12 mouse cellular contexts compared by ENCODE assay signal in genomic region chr2:127314467-127315154, GRCm38 (mm10). TPM values are rescaled to one million over a fixed set of nuclear protein-coding genes. Genes with fewer than 3 reads are reported as not detected.
DNase-seq lines count a peak whose midpoint lies in the region; ATAC-seq and TF ChIP-seq lines count a peak whose summit lies in the region.
"Had no signal": no experiment of that assay in that cellular context is flagged by ENCODE, and none has a peak within 500 bp of the region (broad histone marks: within the 10 kb centered on the region; RNA-seq: fewer than 3 reads in every experiment).

No protein-coding gene starts in this region.

- H3K9me3 ChIP-seq in intestine, embryonic 15.5 days: no peaks in the 10 kb centered on the region
- H3K9me3 ChIP-seq in intestine, postnatal 0 days (ENCODE audit: control insufficient read depth): no peaks in the 10 kb centered on the region

- no peaks in the 10 kb centered on the region for H3K36me3 ChIP-seq in intestine, embryonic 15.5 days
- no peaks in the 10 kb centered on the region for H3K36me3 ChIP-seq in intestine, postnatal 0 days (ENCODE audit: control insufficient read depth, insufficient read depth)
- H3K36me3 ChIP-seq in splenic B cell, adult 2 months (ENCODE audit: control insufficient read depth, insufficient read depth, low read length, poor library complexity, severe bottlenecking): no peaks in the 10 kb centered on the region

- no peak for TF ChIP-seq CTCF in intestine, postnatal 0 days (IDR thresholded peaks at IDR 0.05; ENCODE audit: low read depth)

- ATAC-seq in intestine, embryonic 15.5 days: no peak
- no peak for ATAC-seq in intestine, postnatal 0 days
- peak; percentile 71 for ATAC-seq in granulocyte monocyte progenitor cell, adult 5-6 weeks (replicated peaks; ENCODE audit: poor library complexity, severe bottlenecking)

- no peak overlapping the region for H3K4me3 ChIP-seq in intestine, embryonic 15.5 days (replicated peaks)
- H3K4me3 ChIP-seq in intestine, postnatal 0 days (ENCODE audit: low read depth, low read length): no peak overlapping the region

- 71% methylated on average over 6 of the region's 6 CpGs for WGBS in intestine, embryonic 15.5 days
- WGBS in intestine, postnatal 0 days: 69% methylated on average over 6 of the region's 6 CpGs

- H3K27me3 ChIP-seq in intestine, embryonic 15.5 days (replicated peaks): no peaks in the 10 kb centered on the region
- H3K27me3 ChIP-seq in intestine, postnatal 0 days (replicated peaks; ENCODE audit: control insufficient read depth, insufficient read depth, low read length): no peaks in the 10 kb centered on the region
- no peaks in the 10 kb centered on the region for H3K27me3 ChIP-seq in splenic B cell, adult 2 months (ENCODE audit: control insufficient read depth, insufficient read depth, low read length, poor library complexity, severe bottlenecking)

- peak overlapping the region; percentile 19; the same call in 1 of the 2 replicates for H3K27ac ChIP-seq in intestine, embryonic 15.5 days
- no peak overlapping the region for H3K27ac ChIP-seq in intestine, postnatal 0 days (ENCODE audit: low read depth, low read length)
- H3K27ac ChIP-seq: macrophage had no signal

- H3K4me1 ChIP-seq in intestine, embryonic 15.5 days (replicated peaks): no peaks in the 10 kb centered on the region
- no peaks in the 10 kb centered on the region for H3K4me1 ChIP-seq in intestine, postnatal 0 days (replicated peaks; ENCODE audit: control insufficient read depth, insufficient read depth, low read length)

- peak; percentile 20 for DNase-seq in lung, postnatal 10 days
- DNase-seq in splenic B cell, adult 2 months (ENCODE audit: low read depth, low spot score): peak; percentile 92
- DNase-seq in left cerebral cortex, adult 9 months (ENCODE audit: low spot score in 2 of 2): no peak
- no peak for DNase-seq in right cerebral cortex, postnatal 25 days
- no peak for DNase-seq in yolk sac, embryonic 10.5 days (ENCODE audit: low spot score)
- DNase-seq: adrenal gland, postnatal 10 days; kidney, postnatal 25 days had no signal

- H3K9ac ChIP-seq in intestine, embryonic 15.5 days: no peak overlapping the region
- no peak overlapping the region for H3K9ac ChIP-seq in intestine, postnatal 0 days (ENCODE audit: low read depth, low read length)

- H3K4me2 ChIP-seq in intestine, embryonic 15.5 days (replicated peaks): no peak overlapping the region
- no peak overlapping the region for H3K4me2 ChIP-seq in intestine, postnatal 0 days (replicated peaks; ENCODE audit: low read depth)

RNA-seq across cellular contexts. Expression of gene Dusp2, which starts 21.3 kb away (rescaled TPM):
- 4.5 and 5.2 TPM in 2 replicates for polyA plus RNA-seq in intestine, embryonic 15.5 days (2015; fragmentation: Nextera tagmentation; extraction: Ambion mirVana)
- 3.7 and 4.4 TPM in 2 replicates for polyA plus RNA-seq in intestine, postnatal 0 days (2015; fragmentation: Nextera tagmentation; extraction: Ambion mirVana)
- total RNA-seq in granulocyte monocyte progenitor cell, adult 5-6 weeks (2014; fragmentation: Nextera tagmentation): 22.3 and 33.3 TPM in 2 replicates
- total RNA-seq in granulocyte monocyte progenitor cell, adult 5-6 weeks (2017): 50.4 and 51.2 TPM in 2 replicates

RNA-seq across cellular contexts. Expression of gene Astl, which starts 23.8 kb away (rescaled TPM):
- polyA plus RNA-seq in intestine, embryonic 15.5 days (2015; fragmentation: Nextera tagmentation; extraction: Ambion mirVana): not detected in 2 replicates
- polyA plus RNA-seq in intestine, postnatal 0 days (2015; fragmentation: Nextera tagmentation; extraction: Ambion mirVana): not detected in 2 replicates
- total RNA-seq in granulocyte monocyte progenitor cell, adult 5-6 weeks (2014; fragmentation: Nextera tagmentation): 0.60 TPM in 1 of 2 replicates, not detected in the other
- total RNA-seq in granulocyte monocyte progenitor cell, adult 5-6 weeks (2017): 0.04 and 0.21 TPM in 2 replicates
- polyA plus RNA-seq: frontal cortex, adult 2 months; macrophage had no signal

RNA-seq across cellular contexts. Expression of gene Stard7, which starts 44.6 kb away (rescaled TPM):
- 89.1 and 89.5 TPM in 2 replicates for polyA plus RNA-seq in intestine, embryonic 15.5 days (2015; fragmentation: Nextera tagmentation; extraction: Ambion mirVana)
- 51.7 and 53.7 TPM in 2 replicates for polyA plus RNA-seq in intestine, postnatal 0 days (2015; fragmentation: Nextera tagmentation; extraction: Ambion mirVana)
- 69.6 and 84.0 TPM in 2 replicates for total RNA-seq in granulocyte monocyte progenitor cell, adult 5-6 weeks (2014; fragmentation: Nextera tagmentation)
- 131 and 143 TPM in 2 replicates for total RNA-seq in granulocyte monocyte progenitor cell, adult 5-6 weeks (2017)

RNA-seq across cellular contexts. Expression of gene Adra2b, which starts 48.4 kb away (rescaled TPM):
- polyA plus RNA-seq in intestine, embryonic 15.5 days (2015; fragmentation: Nextera tagmentation; extraction: Ambion mirVana): 1.3 and 1.7 TPM in 2 replicates
- 1.3 and 1.4 TPM in 2 replicates for polyA plus RNA-seq in intestine, postnatal 0 days (2015; fragmentation: Nextera tagmentation; extraction: Ambion mirVana)
- total RNA-seq in granulocyte monocyte progenitor cell, adult 5-6 weeks (2014; fragmentation: Nextera tagmentation): not detected in 2 replicates
- not detected in 2 replicates for total RNA-seq in granulocyte monocyte progenitor cell, adult 5-6 weeks (2017)
- polyA plus RNA-seq: macrophage had no signal

Comparison
In these comparisons a context has a peak if more than half of its experiments do, and no peak if none do; other contexts are left out.
1. DNase-seq: peak in lung, postnatal 10 days (single experiment) and splenic B cell, adult 2 months (single experiment); none in left cerebral cortex, adult 9 months (0 of 2), right cerebral cortex, postnatal 25 days (single experiment) and yolk sac, embryonic 10.5 days (single experiment).